Mouse (Mus musculus) heart, adult 2 months (tissue): ENCODE results near the gene Snrpg. TPM values are rescaled to one million over a fixed set of nuclear protein-coding genes. Genes with fewer than 3 reads are reported as not detected.

Experiments
- DNase-seq, 2 experiments: peaks; one replicate each; pipeline ENCODE4 v3.0.0; 2021
- H3K27ac ChIP-seq: fragments of 200-600 bp; 2 replicates; pipeline ENCODE4 v1.8.1; 2022
- H3K27me3 ChIP-seq: fragments of 200-500 bp; 2 replicates; pipeline ENCODE4 v1.6.1; 2012; ENCODE audit warnings: mild to moderate bottlenecking, low read length, inconsistent platforms, mixed read lengths; ENCODE audit not compliant: control insufficient read depth, insufficient read depth
- H3K36me3 ChIP-seq: fragments of 200-500 bp; 2 replicates; pipeline ENCODE4 v1.6.1; 2012; ENCODE audit warnings: low read length, inconsistent platforms; ENCODE audit not compliant: control insufficient read depth, insufficient read depth
- H3K4me1 ChIP-seq: fragments of 200-500 bp; 2 replicates; pipeline ENCODE4 v1.6.1; 2011; ENCODE audit warnings: low read length; ENCODE audit not compliant: control insufficient read depth, insufficient read depth
- H3K4me3 ChIP-seq: fragments of 200-600 bp; 2 replicates; pipeline ENCODE4 v1.8.1; 2022
- H3K79me2 ChIP-seq: fragments of 200-500 bp; replicated peaks from 2 replicates; pipeline ENCODE4 v1.6.1; 2012; ENCODE audit warnings: mild to moderate bottlenecking, inconsistent platforms, low read length, moderate library complexity, mixed read lengths; ENCODE audit not compliant: control insufficient read depth, insufficient read depth
- H3K9ac ChIP-seq: fragments of 200-500 bp; 2 replicates; pipeline ENCODE4 v1.6.1; 2012; ENCODE audit warnings: low read depth, mild to moderate bottlenecking, control low read depth, inconsistent platforms, low read length, mixed read lengths
- CTCF ChIP-seq: fragments of 200-600 bp; IDR thresholded peaks from 2 replicates; pipeline ENCODE4 v1.8.1; 2022; ENCODE audit warnings: antibody characterized with exemption, mild to moderate bottlenecking, moderate library complexity
- EP300 ChIP-seq: fragments of 200-500 bp; IDR thresholded peaks from 2 replicates; pipeline ENCODE4 v1.6.1; 2011; ENCODE audit warnings: low read depth, low read length, control low read depth; ENCODE audit not compliant: insufficient read depth
- POLR2A ChIP-seq: fragments of 200-500 bp; IDR thresholded peaks from 2 replicates; pipeline ENCODE4 v1.6.1; 2011; ENCODE audit warnings: mild to moderate bottlenecking, low read depth, low read length, control low read depth; ENCODE audit not compliant: insufficient read depth
- WGBS: fragments of 180-500 bp; shearing (Covaris S2); methylation state at CpG from one replicate; pipeline ENCODE4 v1.1.7; 2018; 5-methylcytosine and 5-hydroxymethylcytosine counted together
- intact Hi-C: fragments of 180-260 bp; cut with DNase I; formaldehyde crosslinking; loops from one replicate; pipeline ENCODE4 v1.15.1; 2025
- long read RNA-seq: library from polyadenylated mRNA; stranded (forward); transcript quantifications from one replicate; pipeline ENCODE4 v2.0.0, GENCODE M21; 2021
- polyA plus RNA-seq: library from polyadenylated mRNA; depleted of rRNA; stranded (reverse); fragments of >200 nt; gene quantifications from 2 replicates; pipeline ENCODE4 v1.2.3, GENCODE M21; 2012; rRNA removed
- total RNA-seq, 2 experiments: library from RNA; stranded (reverse); gene quantifications; 2 replicates each; pipeline ENCODE4 v1.2.3; 2021

Gene Snrpg
- total RNA-seq (10 to 100 TPM; 41.9 to 42.0 TPM), polyA plus RNA-seq (22.7 and 32.3 TPM in 2 replicates)
- long read RNA-seq, transcript Snrpg-201 (4 exons, 1,055 nt) = major isoform, 31 of 34 reads
- long read RNA-seq, partial matches to known transcripts = 3 of 34 reads
- long read RNA-seq, other reads (novel, unspliced or antisense) = 0 of 34 reads

- intact Hi-C loops = loop anchor here (2.0 to 10.0 kb wide), 2 partner anchors 26 to 426 kb away; partner anchors contain the start of gene Pcyox1
- peak within 1 kb of the TSS; percentile 85 for H3K27ac ChIP-seq
- peaks cover 7% of the 10 kb centered on the region for H3K4me1 ChIP-seq
- 14% methylated on average over 15 of the region's 15 CpGs for WGBS
- no peak for DNase-seq
- peak within 1 kb of the TSS; percentile 80 for H3K9ac ChIP-seq
- H3K4me3 ChIP-seq = peak within 1 kb of the TSS; percentile 78
- H3K36me3 ChIP-seq = no peaks in the 10 kb centered on the region
- H3K27me3 ChIP-seq = no peaks in the 10 kb centered on the region
- H3K79me2 ChIP-seq = 0 out of 2 replicates have a peak, but pooled peaks cover 1% of the 10 kb centered on the region
- TF ChIP-seq POLR2A (no peak; the same call in 1 of the 2 replicates), EP300 (no peak), CTCF (no peak)
Observed at GRCm38 (mm10) chr6:86370764-86371339, at the start of gene Snrpg. TSS of gene Snrpg (plus strand) at chr6:86371304.

GRCm38 (mm10) chr6:86322031-86322563 lies 49.0 kb upstream of the Snrpg start:
- H3K4me3 ChIP-seq = no peak overlapping the region
- no peak for DNase-seq
- intact Hi-C loops = no loop called here
- H3K4me1 ChIP-seq = no peaks in the 10 kb centered on the region
- H3K79me2 ChIP-seq = no peaks in the 10 kb centered on the region
- H3K36me3 ChIP-seq = no peaks in the 10 kb centered on the region
- H3K9ac ChIP-seq = no peak overlapping the region
- no peak overlapping the region for H3K27ac ChIP-seq
- TF ChIP-seq POLR2A (no peak), EP300 (no peak), CTCF (no peak)
- no peaks in the 10 kb centered on the region for H3K27me3 ChIP-seq
- 70% methylated on average over 5 of the region's 5 CpGs for WGBS

GRCm38 (mm10) chr6:86322991-86323390 lies 48.1 kb upstream of the Snrpg start:
- intact Hi-C loops = no loop called here
- no peak overlapping the region for H3K9ac ChIP-seq
- H3K27me3 ChIP-seq = no peaks in the 10 kb centered on the region
- H3K36me3 ChIP-seq = no peaks in the 10 kb centered on the region
- WGBS = 93% methylated on average over 9 of the region's 9 CpGs
- no peak for TF ChIP-seq CTCF
- TF ChIP-seq POLR2A = no peak
- TF ChIP-seq EP300 = no peak
- no peak for DNase-seq
- H3K4me1 ChIP-seq = no peaks in the 10 kb centered on the region
- H3K4me3 ChIP-seq = no peak overlapping the region
- no peaks in the 10 kb centered on the region for H3K79me2 ChIP-seq
- H3K27ac ChIP-seq = no peak overlapping the region

- no peaks in the 10 kb centered on the region for H3K79me2 ChIP-seq
- H3K4me3 ChIP-seq = no peak overlapping the region
- H3K4me1 ChIP-seq = no peaks in the 10 kb centered on the region
- no peak overlapping the region for H3K9ac ChIP-seq
- no peaks in the 10 kb centered on the region for H3K27me3 ChIP-seq
- intact Hi-C loops = no loop called here
- H3K36me3 ChIP-seq = no peaks in the 10 kb centered on the region
- DNase-seq = no peak
- H3K27ac ChIP-seq = no peak overlapping the region
- 80% methylated on average over 3 of the region's 3 CpGs for WGBS
- TF ChIP-seq CTCF = no peak
- no peak for TF ChIP-seq POLR2A
- TF ChIP-seq EP300 = no peak
Observed at GRCm38 (mm10) chr6:86324400-86324799, 46.7 kb upstream of the Snrpg start.

- WGBS = 65% methylated on average over 5 of the region's 5 CpGs
- no peak overlapping the region for H3K27ac ChIP-seq
- H3K4me1 ChIP-seq = no peaks in the 10 kb centered on the region
- H3K79me2 ChIP-seq = no peaks in the 10 kb centered on the region
- no peaks in the 10 kb centered on the region for H3K36me3 ChIP-seq
- intact Hi-C loops = no loop called here
- H3K9ac ChIP-seq = no peak overlapping the region
- DNase-seq = no peak
- H3K27me3 ChIP-seq = 0 out of 2 replicates have a peak, but pooled peaks cover 2% of the 10 kb centered on the region
- TF ChIP-seq CTCF (no peak), EP300 (no peak)
- H3K4me3 ChIP-seq = no peak overlapping the region
Observed at GRCm38 (mm10) chr6:86325646-86326045, 45.5 kb upstream of the Snrpg start.

GRCm38 (mm10) chr6:86326866-86327265 lies 44.2 kb upstream of the Snrpg start:
- H3K9ac ChIP-seq = no peak overlapping the region
- no peak for DNase-seq
- no peaks in the 10 kb centered on the region for H3K79me2 ChIP-seq
- 0 out of 2 replicates have a peak, but pooled peaks cover 2% of the 10 kb centered on the region for H3K27me3 ChIP-seq
- TF ChIP-seq EP300 = no peak
- no peak for TF ChIP-seq POLR2A
- no peaks in the 10 kb centered on the region for H3K4me1 ChIP-seq
- H3K27ac ChIP-seq = no peak overlapping the region
- 90% methylated on average over 18 of the region's 18 CpGs for WGBS
- intact Hi-C loops = no loop called here
- H3K36me3 ChIP-seq = no peaks in the 10 kb centered on the region
- H3K4me3 ChIP-seq = no peak overlapping the region
